Mouse (Mus musculus): ENCODE data around the gene Mfrp.

- TF ChIP-seq CTCF (IDR thresholded peaks at IDR 0.05; ENCODE audit: low read depth, low read length) (no peak), POLR2A (IDR thresholded peaks at IDR 0.05; ENCODE audit: extremely low read depth, insufficient read depth, low read length) (no peak)
Measured at GRCm38 (mm10) chr9:44106596-44106995, 5.1 kb downstream of the Mfrp start.

Data from liver, adult 2 months (tissue).